Mouse (Mus musculus): ENCODE results near the gene Ttc27. TPM values are rescaled to one million over a fixed set of nuclear protein-coding genes. Genes with fewer than 3 reads are reported as not detected.

Gene Ttc27
- total and polyA plus RNA-seq, 2 experiments from 2014 or later: 12.2 to 12.9 TPM

DNA sequence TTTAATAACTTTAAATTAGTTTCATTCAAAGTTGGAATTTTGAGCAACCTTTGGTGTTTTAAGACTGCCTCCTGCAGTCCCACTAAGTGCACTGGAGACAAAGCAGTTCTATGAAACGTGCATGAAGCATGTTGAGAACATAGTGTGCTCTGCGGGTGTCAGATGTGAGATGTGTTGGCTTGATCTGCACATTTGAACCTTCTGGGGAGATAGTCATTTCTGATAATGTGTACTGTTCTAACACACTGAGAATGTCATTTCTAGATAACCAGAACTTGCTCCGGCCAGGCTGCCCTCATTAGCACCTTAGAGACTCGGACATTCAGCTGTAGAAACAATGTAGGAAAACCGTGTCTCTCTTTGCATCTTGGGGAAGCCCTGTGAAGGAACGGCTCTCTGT, 126.0 kb downstream of the Ttc27 start:
- ATAC-seq: no peak
- Histone ChIP-seq H3K9ac (replicated peaks; ENCODE audit: low read length) (no peak overlapping the region), H3K4me3 (ENCODE audit: low read length) (no peak overlapping the region), H3K4me2 (ENCODE audit: low read depth, low read length) (no peak overlapping the region), H3K27me3 (ENCODE audit: insufficient read depth, low read length) (no peaks in the 10 kb centered on the region), H3K4me1 (ENCODE audit: insufficient read depth, low read length) (peaks cover 4% of the 10 kb centered on the region; the same call in 1 of the 2 replicates), H3K27ac (no peak overlapping the region), H3K9me3 (ENCODE audit: low read length) (no peaks in the 10 kb centered on the region), H3K36me3 (ENCODE audit: insufficient read depth, low read length) (no peaks in the 10 kb centered on the region)
- WGBS: 85% methylated on average over 6 of the region's 6 CpGs
- TF ChIP-seq CTCF (IDR thresholded peaks at IDR 0.05; ENCODE audit: low read depth): no peak
- no peak for DNase-seq (ENCODE audit: low spot score)

DNA sequence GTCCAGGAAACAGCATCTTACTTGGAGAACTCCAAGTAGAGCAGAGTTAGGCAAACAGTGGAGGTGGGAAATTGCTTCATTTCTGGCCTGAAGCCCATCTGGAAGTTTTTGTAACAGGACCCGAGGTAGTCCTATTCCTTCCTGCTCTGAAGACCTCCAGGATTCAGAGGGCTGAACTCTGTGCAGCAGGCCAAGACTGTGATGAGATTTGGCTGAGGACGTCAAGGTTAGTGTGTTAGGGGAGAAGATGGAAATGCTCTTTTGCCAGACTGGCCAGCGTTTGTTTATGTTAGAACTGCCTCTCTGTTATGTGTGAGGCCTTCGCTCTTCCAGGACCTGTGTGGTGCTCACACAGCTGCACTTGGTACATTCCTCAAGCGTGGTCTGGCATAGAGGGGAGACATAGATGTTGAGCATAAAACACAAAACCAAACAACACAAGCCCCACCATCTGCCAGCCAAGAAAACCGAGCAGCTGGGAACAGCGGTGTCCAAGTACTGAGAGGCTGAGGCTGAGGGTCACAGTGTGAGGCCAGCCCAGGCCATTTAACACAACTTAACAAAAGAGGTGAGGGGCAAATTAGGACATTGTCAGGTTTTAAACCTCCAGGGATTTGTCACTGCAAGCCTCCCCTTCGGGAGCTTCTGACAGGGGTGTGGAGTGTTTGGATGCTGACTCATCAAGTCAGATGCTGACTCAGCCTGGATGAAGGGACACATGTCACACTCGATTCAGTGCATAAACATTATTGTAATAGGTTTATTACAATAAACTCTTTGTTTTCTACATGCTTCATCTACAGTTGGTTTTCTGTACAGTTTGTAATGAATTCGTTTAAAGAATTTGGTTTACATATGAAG, 128.7 kb downstream of the Ttc27 start:
- H3K4me1 ChIP-seq (ENCODE audit: insufficient read depth, low read length): peaks cover 4% of the 10 kb centered on the region; the same call in 1 of the 2 replicates
- no peak overlapping the region for H3K4me3 ChIP-seq (ENCODE audit: low read length)
- DNase-seq (ENCODE audit: low spot score) (no peak), ATAC-seq (no peak)
- H3K9me3 ChIP-seq (ENCODE audit: low read length): no peaks in the 10 kb centered on the region
- no peak for TF ChIP-seq CTCF (IDR thresholded peaks at IDR 0.05; ENCODE audit: low read depth)
- no peak overlapping the region for H3K9ac ChIP-seq (replicated peaks; ENCODE audit: low read length)
- no peaks in the 10 kb centered on the region for H3K36me3 ChIP-seq (ENCODE audit: insufficient read depth, low read length)
- no peaks in the 10 kb centered on the region for H3K27me3 ChIP-seq (ENCODE audit: insufficient read depth, low read length)
- no peak overlapping the region for H3K27ac ChIP-seq
- no peak overlapping the region for H3K4me2 ChIP-seq (ENCODE audit: low read depth, low read length)
- 49% methylated on average over 10 of the region's 10 CpGs for whole genome bisulfite sequencing

DNA sequence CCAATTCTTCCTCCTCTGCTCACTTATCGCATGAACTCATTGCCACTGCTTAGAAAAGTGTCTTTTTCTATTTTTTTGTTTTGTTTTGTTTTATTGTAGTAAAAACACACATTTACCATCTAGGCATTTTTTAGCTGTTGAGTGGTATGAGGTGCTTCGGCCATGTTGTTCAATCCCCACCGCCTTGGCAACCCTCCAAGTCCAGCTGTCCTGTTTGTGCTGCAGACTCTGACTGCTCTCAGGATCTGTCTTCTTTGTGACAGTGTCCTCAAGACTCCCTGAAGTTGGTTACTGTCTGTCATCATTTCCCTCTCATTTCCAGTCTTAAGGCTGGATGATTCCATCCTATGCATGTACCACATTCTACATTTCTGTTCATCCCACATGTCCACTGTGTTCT, 132.7 kb downstream of the Ttc27 start:
- no peak for TF ChIP-seq CTCF (IDR thresholded peaks at IDR 0.05; ENCODE audit: low read depth)
- Histone ChIP-seq H3K27me3 (ENCODE audit: insufficient read depth, low read length) (no peaks in the 10 kb centered on the region), H3K27ac (no peak overlapping the region), H3K9me3 (ENCODE audit: low read length) (no peaks in the 10 kb centered on the region), H3K4me2 (ENCODE audit: low read depth, low read length) (no peak overlapping the region), H3K4me1 (ENCODE audit: insufficient read depth, low read length) (peaks cover 4% of the 10 kb centered on the region; the same call in 1 of the 2 replicates), H3K4me3 (ENCODE audit: low read length) (no peak overlapping the region), H3K36me3 (ENCODE audit: insufficient read depth, low read length) (no peaks in the 10 kb centered on the region), H3K9ac (replicated peaks; ENCODE audit: low read length) (no peak overlapping the region)
- WGBS: 87% methylated on average over 3 of the region's 3 CpGs
- DNase-seq (ENCODE audit: low spot score) (no peak), ATAC-seq (no peak)

DNA sequence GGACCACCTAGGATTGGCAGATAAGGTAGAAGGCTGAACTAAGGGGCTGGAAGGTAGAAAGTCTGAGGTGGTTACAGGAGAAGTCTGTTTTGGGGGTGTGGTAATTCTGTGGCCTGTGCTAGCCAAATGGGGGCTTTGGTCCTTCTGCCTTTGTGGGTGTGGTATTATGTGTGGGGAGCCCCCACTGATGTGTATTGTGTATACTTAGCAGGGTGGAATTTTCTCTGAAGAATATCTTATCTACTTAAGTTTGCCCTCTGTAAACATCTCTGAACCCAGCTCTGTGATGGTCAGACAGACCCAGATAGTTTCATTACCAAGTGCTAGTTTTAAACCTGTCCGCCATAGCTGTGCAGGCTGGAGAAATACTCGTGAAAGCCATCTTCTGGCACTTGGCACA, 141.8 kb downstream of the Ttc27 start:
- H3K27ac ChIP-seq: no peak overlapping the region
- 74% methylated on average over 2 of the region's 2 CpGs for WGBS
- no peaks in the 10 kb centered on the region for H3K4me1 ChIP-seq (ENCODE audit: insufficient read depth, low read length)
- TF ChIP-seq CTCF (IDR thresholded peaks at IDR 0.05; ENCODE audit: low read depth): no peak
- H3K36me3 ChIP-seq (ENCODE audit: insufficient read depth, low read length): no peaks in the 10 kb centered on the region
- no peak overlapping the region for H3K4me3 ChIP-seq (ENCODE audit: low read length)
- H3K9ac ChIP-seq (replicated peaks; ENCODE audit: low read length): no peak overlapping the region
- ATAC-seq: no peak
- H3K9me3 ChIP-seq (ENCODE audit: low read length): no peaks in the 10 kb centered on the region
- no peak for DNase-seq (ENCODE audit: low spot score)
- H3K27me3 ChIP-seq (ENCODE audit: insufficient read depth, low read length): no peaks in the 10 kb centered on the region
- no peak overlapping the region for H3K4me2 ChIP-seq (ENCODE audit: low read depth, low read length)

DNA sequence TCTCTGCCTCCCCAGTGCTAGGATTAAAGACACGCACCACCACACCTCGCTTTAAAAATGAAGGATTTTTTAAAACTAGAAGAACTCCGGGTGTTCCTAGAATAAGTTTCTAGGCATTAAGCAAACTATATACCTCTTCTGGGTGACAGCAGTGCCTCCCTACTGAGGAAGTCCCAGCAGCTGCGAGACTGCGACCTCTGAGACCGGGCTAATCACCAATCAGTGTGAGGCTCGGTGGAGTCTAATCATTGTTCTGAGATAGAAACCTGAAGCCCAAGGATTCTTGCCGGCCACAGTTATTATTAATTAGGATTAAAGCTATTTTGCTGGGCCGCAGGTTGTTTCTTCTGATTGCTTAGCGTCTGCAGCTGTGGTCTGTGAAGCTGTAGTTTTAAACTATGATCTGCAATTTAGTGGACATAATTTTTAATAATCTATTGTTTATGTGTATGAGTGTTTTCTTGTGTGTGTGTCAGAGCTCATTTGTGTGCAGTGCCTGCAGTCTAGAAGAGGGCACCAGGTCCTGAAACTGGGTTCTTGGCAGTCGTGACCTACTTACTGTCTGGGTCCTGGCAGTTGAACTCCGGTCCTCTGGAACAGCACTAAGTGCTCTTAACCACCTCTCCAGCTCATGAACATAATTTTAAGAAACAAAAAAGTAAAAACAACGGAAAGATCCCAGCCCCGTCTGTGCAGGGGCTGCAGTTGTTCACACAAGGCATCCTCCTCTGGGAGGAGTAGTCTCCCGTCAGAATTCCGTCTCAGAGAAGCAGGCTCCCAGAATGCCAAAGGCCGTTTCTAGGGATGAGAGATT, 142.9 kb downstream of the Ttc27 start:
- 0 out of 2 replicates have a peak, but pooled peaks have one; percentile 32 for ATAC-seq
- no peak for TF ChIP-seq CTCF (IDR thresholded peaks at IDR 0.05; ENCODE audit: low read depth)
- no peak for DNase-seq (ENCODE audit: low spot score)
- no peak overlapping the region for H3K4me3 ChIP-seq (ENCODE audit: low read length)
- H3K27me3 ChIP-seq (ENCODE audit: insufficient read depth, low read length): no peaks in the 10 kb centered on the region
- H3K4me2 ChIP-seq (ENCODE audit: low read depth, low read length): no peak overlapping the region
- WGBS: 62% methylated on average over 17 of the region's 17 CpGs
- H3K36me3 ChIP-seq (ENCODE audit: insufficient read depth, low read length): no peaks in the 10 kb centered on the region
- no peaks in the 10 kb centered on the region for H3K4me1 ChIP-seq (ENCODE audit: insufficient read depth, low read length)
- no peaks in the 10 kb centered on the region for H3K9me3 ChIP-seq (ENCODE audit: low read length)
- no peak overlapping the region for H3K9ac ChIP-seq (replicated peaks; ENCODE audit: low read length)
- no peak overlapping the region for H3K27ac ChIP-seq

DNA sequence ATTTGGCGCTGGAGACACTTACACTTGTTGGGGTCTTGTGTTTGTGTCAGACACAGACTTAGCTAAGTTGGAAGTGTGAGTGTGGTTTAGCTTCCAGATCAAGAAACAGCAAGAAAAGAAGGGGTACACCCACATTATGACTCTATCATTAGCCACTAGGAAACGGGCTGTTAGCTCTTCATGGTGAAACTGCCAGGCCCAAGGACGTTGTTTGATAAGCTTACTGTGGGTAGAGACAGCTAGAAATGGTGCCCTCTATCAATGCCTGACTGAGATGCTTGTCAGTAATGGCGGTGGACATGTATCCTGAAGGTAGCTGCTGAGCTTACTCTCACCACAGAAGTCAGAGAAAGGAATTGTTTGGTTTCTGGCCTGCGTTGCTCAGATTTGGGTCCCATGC, 146.3 kb downstream of the Ttc27 start:
- Histone ChIP-seq H3K27ac (no peak overlapping the region), H3K4me3 (ENCODE audit: low read length) (no peak overlapping the region), H3K27me3 (ENCODE audit: insufficient read depth, low read length) (no peaks in the 10 kb centered on the region), H3K36me3 (ENCODE audit: insufficient read depth, low read length) (no peaks in the 10 kb centered on the region), H3K4me1 (ENCODE audit: insufficient read depth, low read length) (no peaks in the 10 kb centered on the region), H3K9me3 (ENCODE audit: low read length) (no peaks in the 10 kb centered on the region), H3K9ac (replicated peaks; ENCODE audit: low read length) (no peak overlapping the region), H3K4me2 (ENCODE audit: low read depth, low read length) (no peak overlapping the region)
- 91% methylated on average over 5 of the region's 5 CpGs for WGBS
- TF ChIP-seq CTCF (IDR thresholded peaks at IDR 0.05; ENCODE audit: low read depth): no peak
- no peak for ATAC-seq
- DNase-seq (ENCODE audit: low spot score): no peak

Data from hindbrain, postnatal 0 days (tissue).